Mouse (Mus musculus) kidney, adult 9 months (tissue): Measurements from ENCODE around the gene Zdhhc22.
A peak's percentile ranks its signal among the peaks of the same experiment; 100 is the strongest.

Experiments
- DNase-seq: peaks from one replicate; pipeline ENCODE4 v3.0.0; 2022

The Zdhhc22 gene

DNA sequence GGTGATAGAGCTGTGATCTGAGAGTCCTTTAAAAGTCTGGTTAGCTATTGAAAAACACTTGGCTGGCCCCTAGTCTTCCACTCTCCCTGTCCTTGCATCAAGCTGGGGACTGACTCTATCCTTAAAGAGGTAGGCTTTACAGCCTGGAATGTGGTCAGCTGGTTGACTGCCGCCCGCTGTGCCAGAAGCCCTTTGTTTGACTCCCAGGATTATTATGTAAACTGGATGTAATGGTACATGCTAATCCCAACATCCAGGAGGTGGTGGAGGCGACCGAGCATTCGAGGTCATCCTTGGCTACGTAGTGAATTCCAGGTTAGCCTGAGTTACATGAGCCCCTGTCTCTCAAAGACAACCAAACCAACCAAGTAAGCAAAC, 57.7 kb downstream of the Zdhhc22 start:
- DNase-seq: peak; percentile 81

GRCm38 (mm10) chr12:86931919-86932574, 58.2 kb downstream of the Zdhhc22 start:
- peak; percentile 88 for DNase-seq

GRCm38 (mm10) chr12:86930934-86931729, 59.1 kb downstream of the Zdhhc22 start:
- DNase-seq: no peak
